Mouse (Mus musculus): ENCODE data around the gene Arhgap18.

GRCm38 (mm10) chr10:26798752-26799411, 45.7 kb downstream of the Arhgap18 start:
- no peak for TF ChIP-seq EP300 (IDR thresholded peaks at IDR 0.05; ENCODE audit: low read depth)
- no peak for TF ChIP-seq CTCF (IDR thresholded peaks at IDR 0.05; ENCODE audit: low read depth)
